Mouse (Mus musculus) lung, postnatal 0 days (tissue): ENCODE results near the gene Nol12. TPM values are rescaled to one million over a fixed set of nuclear protein-coding genes. Genes with fewer than 3 reads are reported as not detected.

Experiments used
- ATAC-seq: fragments of 200-750 bp; cut with Nextera tagmentation; 2 replicates; pipeline ENCODE4 v1.8.0; 2017; ENCODE audit warnings: moderate library complexity
- DNase-seq: peaks from one replicate; pipeline ENCODE4 v3.0.0-alpha.2; 2016; ENCODE audit warnings: low spot score
- H3K27ac ChIP-seq: fragments of 300-500 bp; sonication (generic); 2 replicates; pipeline ENCODE4 v1.5.1; 2014; ENCODE audit warnings: antibody characterized with exemption, mild to moderate bottlenecking, low read length, mixed read lengths
- H3K27me3 ChIP-seq: fragments of 300-500 bp; sonication (generic); replicated peaks from 2 replicates; pipeline ENCODE4 v1.6.1; 2014; ENCODE audit warnings: low read length, mixed read lengths; ENCODE audit not compliant: insufficient read depth
- H3K36me3 ChIP-seq: fragments of 300-500 bp; sonication (generic); 2 replicates; pipeline ENCODE4 v1.6.1; 2014; ENCODE audit warnings: low read length, mixed read lengths; ENCODE audit not compliant: insufficient read depth
- H3K4me1 ChIP-seq: fragments of 300-500 bp; sonication (generic); 2 replicates; pipeline ENCODE4 v1.6.1; 2014; ENCODE audit warnings: antibody characterized with exemption, low read depth, low read length, mixed read lengths; ENCODE audit not compliant: insufficient read depth
- H3K4me2 ChIP-seq: fragments of 300-500 bp; sonication (generic); replicated peaks from 2 replicates; pipeline ENCODE4 v1.6.1; 2014; ENCODE audit warnings: low read depth, mild to moderate bottlenecking, low read length, moderate library complexity, mixed read lengths
- H3K4me3 ChIP-seq: fragments of 300-500 bp; sonication (generic); 2 replicates; pipeline ENCODE4 v1.5.1; 2014; ENCODE audit warnings: low read depth, low read length
- H3K9ac ChIP-seq: fragments of 300-500 bp; sonication (generic); replicated peaks from 2 replicates; pipeline ENCODE4 v1.6.1; 2014; ENCODE audit warnings: low read depth, mild to moderate bottlenecking
- H3K9me3 ChIP-seq: fragments of 300-500 bp; sonication (generic); 2 replicates; pipeline ENCODE4 v1.6.1; 2016; ENCODE audit warnings: low read length, mixed read lengths
- CTCF ChIP-seq: IDR thresholded peaks from 2 replicates; pipeline ENCODE4 v1.5.1; 2016; ENCODE audit warnings: antibody characterized with exemption, mild to moderate bottlenecking
- EP300 ChIP-seq: IDR thresholded peaks from 2 replicates; pipeline ENCODE4 v1.6.1; 2016; ENCODE audit warnings: antibody characterized with exemption, mild to moderate bottlenecking, control low read depth
- WGBS: fragments of 180-500 bp; shearing (Covaris S2); extraction: QIAGEN DNeasy Blood & Tissue Kit; methylation state at CpG from one replicate; pipeline ENCODE4 v1.1.7; 2014; 5-methylcytosine and 5-hydroxymethylcytosine counted together
- polyA plus RNA-seq: library from polyadenylated mRNA; unstranded; fragments of >200 nt; fragmentation: Nextera tagmentation; extraction: Ambion mirVana; gene quantifications from 2 replicates; pipeline ENCODE4 v1.2.1, GENCODE M21; 2015

Nol12 gene
- polyA plus RNA-seq, 1 experiment from 2014 or later: 28.9 TPM

- ATAC-seq (no peak), DNase-seq (no peak)
- Histone ChIP-seq H3K9ac (no peak overlapping the region), H3K4me3 (no peak overlapping the region), H3K27ac (no peak overlapping the region), H3K4me2 (no peak overlapping the region), H3K9me3 (no peaks in the 10 kb centered on the region), H3K4me1 (no peaks in the 10 kb centered on the region), H3K27me3 (no peaks in the 10 kb centered on the region), H3K36me3 (no peaks in the 10 kb centered on the region)
- 70% methylated on average over 12 of the region's 12 CpGs for WGBS
- TF ChIP-seq EP300 (no peak), CTCF (no peak)
These were observed 14.8 kb upstream of the Nol12 start for GRCm38 (mm10) chr15:78919914-78920313.

- no peak overlapping the region for H3K27ac ChIP-seq
- DNase-seq: no peak
- no peak for TF ChIP-seq CTCF
- no peak for TF ChIP-seq EP300
- no peak overlapping the region for H3K9ac ChIP-seq
- H3K9me3 ChIP-seq: no peaks in the 10 kb centered on the region
- no peaks in the 10 kb centered on the region for H3K36me3 ChIP-seq
- H3K27me3 ChIP-seq: no peaks in the 10 kb centered on the region
- 82% methylated on average over 7 of the region's 7 CpGs for WGBS
- peaks cover 15% of the 10 kb centered on the region; the same call in 1 of the 2 replicates for H3K4me1 ChIP-seq
- no peak overlapping the region for H3K4me2 ChIP-seq
- H3K4me3 ChIP-seq: no peak overlapping the region
- no peak for ATAC-seq
These were observed 12.0 kb upstream of the Nol12 start for GRCm38 (mm10) chr15:78922700-78923099.

- ATAC-seq (no peak), DNase-seq (no peak)
- no peaks in the 10 kb centered on the region for H3K36me3 ChIP-seq
- no peak overlapping the region for H3K27ac ChIP-seq
- no peaks in the 10 kb centered on the region for H3K27me3 ChIP-seq
- H3K4me2 ChIP-seq: no peak overlapping the region
- no peaks in the 10 kb centered on the region for H3K9me3 ChIP-seq
- 64% methylated on average over 6 of the region's 6 CpGs for WGBS
- H3K4me3 ChIP-seq: no peak overlapping the region
- TF ChIP-seq EP300 (no peak), CTCF (no peak)
- no peak overlapping the region for H3K9ac ChIP-seq
- H3K4me1 ChIP-seq: peaks cover 16% of the 10 kb centered on the region; the same call in 1 of the 2 replicates
These were observed 11.1 kb upstream of the Nol12 start for GRCm38 (mm10) chr15:78923585-78923984.

- no peaks in the 10 kb centered on the region for H3K27me3 ChIP-seq
- 29% methylated on average over 8 of the region's 8 CpGs for WGBS
- TF ChIP-seq EP300: no peak
- no peak for TF ChIP-seq CTCF
- H3K9me3 ChIP-seq: no peaks in the 10 kb centered on the region
- ATAC-seq (no peak), DNase-seq (no peak)
- H3K36me3 ChIP-seq: no peaks in the 10 kb centered on the region
- no peak overlapping the region for H3K27ac ChIP-seq
- no peak overlapping the region for H3K9ac ChIP-seq
- no peak overlapping the region for H3K4me2 ChIP-seq
- peaks cover 16% of the 10 kb centered on the region; the same call in 1 of the 2 replicates for H3K4me1 ChIP-seq
- no peak overlapping the region for H3K4me3 ChIP-seq
These were observed 9.6 kb upstream of the Nol12 start for GRCm38 (mm10) chr15:78925129-78925528.

GRCm38 (mm10) chr15:78926021-78926919, 8.5 kb upstream of the Nol12 start, which contains the start of gene Lgals1:
Lgals1 (plus strand) TSS chr15:78926725.
- H3K9ac ChIP-seq: peak within 1 kb of the TSS; percentile 1; the same call in 1 of the 2 replicates
- no peaks in the 10 kb centered on the region for H3K27me3 ChIP-seq
- peaks cover 16% of the 10 kb centered on the region; the same call in 1 of the 2 replicates for H3K4me1 ChIP-seq
- peak; percentile 76 for ATAC-seq
- peak; percentile 86 for DNase-seq
- peak within 1 kb of the TSS; percentile 64 for H3K4me2 ChIP-seq
- H3K4me3 ChIP-seq: peak within 1 kb of the TSS; percentile 36
- 7% methylated on average over 20 of the region's 20 CpGs for WGBS
- no peaks in the 10 kb centered on the region for H3K36me3 ChIP-seq
- H3K9me3 ChIP-seq: no peaks in the 10 kb centered on the region
- no peak for TF ChIP-seq EP300
- peak within 1 kb of the TSS; percentile 68 for H3K27ac ChIP-seq

- WGBS: 23% methylated on average over 15 of the region's 15 CpGs
- TF ChIP-seq CTCF (no peak), EP300 (no peak)
- ATAC-seq: peak; percentile 9; the same call in 1 of the 2 replicates
These were observed 7.5 kb upstream of the Nol12 start for GRCm38 (mm10) chr15:78927021-78927787.

More at GRCm38 (mm10) chr15:78927021-78927787, 7.5 kb upstream of the Nol12 start:
- H3K4me3 ChIP-seq: peak overlapping the region; percentile 36
- H3K9me3 ChIP-seq: no peaks in the 10 kb centered on the region
- no peaks in the 10 kb centered on the region for H3K36me3 ChIP-seq
- H3K4me1 ChIP-seq: peaks cover 16% of the 10 kb centered on the region; the same call in 1 of the 2 replicates
- H3K9ac ChIP-seq: peak overlapping the region; percentile 1; the same call in 1 of the 2 replicates
- H3K27ac ChIP-seq: peak overlapping the region; percentile 68
- no peak for DNase-seq
- no peaks in the 10 kb centered on the region for H3K27me3 ChIP-seq
- peak overlapping the region; percentile 64 for H3K4me2 ChIP-seq
